Mouse (Mus musculus) thymus, adult 2 months (tissue): ENCODE measurements around the gene Med28.

Source experiments
- CTCF ChIP-seq: fragments of 200-500 bp; IDR thresholded peaks from 2 replicates; pipeline ENCODE4 v1.5.1; 2012; ENCODE audit warnings: mild to moderate bottlenecking, control low read depth, low read length, moderate library complexity, borderline replicate concordance; ENCODE audit not compliant: control insufficient read depth, poor library complexity, insufficient read depth; ENCODE audit errors: extremely low read depth
- POLR2A ChIP-seq: fragments of 200-500 bp; IDR thresholded peaks from 2 replicates; pipeline ENCODE4 v1.6.1; 2012; ENCODE audit warnings: mild to moderate bottlenecking, low read length, control low read depth, moderate library complexity; ENCODE audit not compliant: control insufficient read depth, poor library complexity, insufficient read depth; ENCODE audit errors: extremely low read depth

- TF ChIP-seq CTCF: no peak
- TF ChIP-seq POLR2A: no peak
Measured at GRCm38 (mm10) chr5:45514599-45514998, 5.4 kb upstream of the Med28 start.
